Mouse (Mus musculus): ENCODE data around the gene Morc1.

DNA sequence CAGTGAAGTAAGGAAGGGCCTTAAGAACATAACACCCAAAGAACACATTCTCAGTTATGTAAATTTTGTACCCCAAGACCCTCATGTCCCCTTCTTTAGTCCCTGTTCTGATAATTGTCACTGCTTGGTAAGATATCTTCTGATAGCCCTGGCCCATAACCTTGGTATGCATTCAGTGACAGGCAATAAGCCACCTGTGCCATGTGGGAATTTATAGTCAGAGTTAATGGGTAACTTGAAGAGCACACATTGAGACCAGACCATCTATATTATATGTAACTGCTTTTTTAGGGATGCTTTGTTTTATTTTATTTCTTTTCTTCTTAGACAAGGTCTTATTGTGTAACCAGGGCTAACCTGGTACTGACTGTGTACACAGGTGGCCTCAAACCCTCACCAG lies 27.0 kb upstream of the Morc1 start:
- TF ChIP-seq CTCF (IDR thresholded peaks at IDR 0.05; ENCODE audit: extremely low read depth, insufficient read depth, low read length) (no peak), POLR2A (IDR thresholded peaks at IDR 0.05; ENCODE audit: extremely low read depth, insufficient read depth, low read length) (no peak)
